Mouse (Mus musculus): ENCODE measurements around the gene LTO1. TPM values are rescaled to one million over a fixed set of nuclear protein-coding genes. Genes with fewer than 3 reads are reported as not detected.

LTO1 gene
- total RNA-seq (2014; rRNA removed; ENCODE audit: low replicate concordance) (5.5 and 15.5 TPM in 2 replicates), polyA plus RNA-seq (2015; fragmentation: Nextera tagmentation; extraction: Ambion mirVana) (13.6 and 17.6 TPM in 2 replicates)

DNA sequence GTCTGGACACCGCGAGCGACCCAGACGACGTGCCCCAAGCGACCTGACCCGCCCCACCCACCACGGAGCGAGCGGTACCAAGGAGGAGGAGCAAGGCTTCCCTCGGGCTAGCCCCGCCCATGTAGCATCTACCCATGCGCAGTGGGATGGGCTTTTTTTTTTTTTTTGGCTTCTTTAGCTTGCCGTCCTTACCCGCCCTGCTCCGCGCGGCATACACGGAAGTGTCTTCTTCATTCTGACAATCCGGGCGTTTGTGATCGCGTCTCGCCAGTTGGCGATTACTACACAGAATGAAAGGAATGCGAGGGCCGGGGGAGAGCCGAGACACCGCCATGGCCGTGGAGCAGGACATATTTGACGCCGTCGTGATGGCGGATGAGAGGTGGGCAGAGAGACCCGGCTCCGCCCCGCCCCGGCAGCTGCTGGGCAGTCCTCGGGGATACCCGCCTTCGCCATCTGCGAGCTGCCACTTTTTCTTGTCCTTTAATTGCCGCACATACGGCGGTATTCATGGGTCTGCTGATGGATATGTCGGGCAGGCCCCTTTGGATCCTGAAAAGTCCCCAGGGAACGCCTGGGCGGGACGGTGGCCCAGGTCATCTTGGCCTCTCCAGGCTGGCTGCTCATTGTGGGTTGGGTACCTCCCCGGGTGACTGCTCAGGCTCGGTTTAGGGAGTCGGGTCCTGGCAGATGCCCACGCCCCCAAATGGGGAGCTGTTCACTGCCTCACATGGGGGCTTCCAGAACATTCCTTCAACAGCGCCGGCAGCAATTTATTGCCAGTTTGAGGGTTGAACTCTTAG is at the start of gene LTO1:
Gene LTO1 (plus strand): TSS at position 153 of the 803 bp plus-strand sequence.
- WGBS, result under 1% methylated on average over 55 of the region's 55 CpGs
- peak within 1 kb of the TSS; percentile 83 for H3K4me3 ChIP-seq (ENCODE audit: low read depth, low read length)
- H3K9me3 ChIP-seq (replicated peaks; ENCODE audit: control insufficient read depth, low read length), result no peaks in the 10 kb centered on the region
- H3K27ac ChIP-seq (ENCODE audit: low read depth), result peak within 1 kb of the TSS; percentile 76
- peak within 1 kb of the TSS; percentile 83 for H3K9ac ChIP-seq (replicated peaks; ENCODE audit: low read depth, low read length)
- H3K4me1 ChIP-seq (ENCODE audit: control insufficient read depth, insufficient read depth), result peaks cover 5% of the 10 kb centered on the region
- H3K4me2 ChIP-seq (ENCODE audit: low read depth, low read length), result peak within 1 kb of the TSS; percentile 77
- TF ChIP-seq CTCF (IDR thresholded peaks at IDR 0.05; ENCODE audit: low read depth), result no peak
- TF ChIP-seq EP300 (IDR thresholded peaks at IDR 0.05; ENCODE audit: low read depth), result no peak
- peak; percentile 95 for ATAC-seq (ENCODE audit: insufficient read depth, low read depth)
- H3K27me3 ChIP-seq (ENCODE audit: control insufficient read depth, insufficient read depth, low read length), result no peaks in the 10 kb centered on the region
- DNase-seq (ENCODE audit: low spot score), result peak; percentile 90
- H3K36me3 ChIP-seq (replicated peaks; ENCODE audit: control insufficient read depth, insufficient read depth, low read length), result peaks cover 27% of the 10 kb centered on the region

DNA sequence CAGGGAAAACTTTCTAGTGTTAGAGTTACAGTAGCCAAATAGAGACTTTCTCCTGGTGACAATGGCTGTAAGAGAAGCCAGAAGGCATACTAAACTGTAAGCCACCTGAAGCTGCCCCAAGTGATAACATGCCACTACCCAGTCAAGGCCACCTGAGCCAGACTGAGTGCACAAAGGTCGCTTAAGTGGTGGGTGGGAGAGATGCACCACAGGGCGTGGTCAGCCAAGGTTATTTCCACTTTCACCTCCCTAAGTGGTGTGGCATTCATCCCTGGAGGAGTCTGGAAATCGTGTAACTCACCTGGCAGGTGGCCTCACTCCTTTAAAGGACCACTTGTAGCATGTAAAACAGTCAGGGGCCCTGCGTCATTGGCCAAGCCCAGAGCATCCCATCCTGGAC is 47.7 kb upstream of the LTO1 start:
- ATAC-seq (ENCODE audit: insufficient read depth, low read depth) (no peak), DNase-seq (ENCODE audit: low spot score) (no peak)
- Histone ChIP-seq H3K27me3 (ENCODE audit: control insufficient read depth, insufficient read depth, low read length) (peaks cover 50% of the 10 kb centered on the region), H3K4me3 (ENCODE audit: low read depth, low read length) (no peak overlapping the region), H3K4me2 (ENCODE audit: low read depth, low read length) (no peak overlapping the region), H3K9me3 (replicated peaks; ENCODE audit: control insufficient read depth, low read length) (no peaks in the 10 kb centered on the region), H3K36me3 (replicated peaks; ENCODE audit: control insufficient read depth, insufficient read depth, low read length) (no peaks in the 10 kb centered on the region), H3K9ac (replicated peaks; ENCODE audit: low read depth, low read length) (no peak overlapping the region), H3K27ac (ENCODE audit: low read depth) (no peak overlapping the region), H3K4me1 (ENCODE audit: control insufficient read depth, insufficient read depth) (no peaks in the 10 kb centered on the region)
- TF ChIP-seq EP300 (IDR thresholded peaks at IDR 0.05; ENCODE audit: low read depth), result no peak
- no peak for TF ChIP-seq CTCF (IDR thresholded peaks at IDR 0.05; ENCODE audit: low read depth)
- WGBS, result 50% methylated on average over 4 of the region's 4 CpGs

DNA sequence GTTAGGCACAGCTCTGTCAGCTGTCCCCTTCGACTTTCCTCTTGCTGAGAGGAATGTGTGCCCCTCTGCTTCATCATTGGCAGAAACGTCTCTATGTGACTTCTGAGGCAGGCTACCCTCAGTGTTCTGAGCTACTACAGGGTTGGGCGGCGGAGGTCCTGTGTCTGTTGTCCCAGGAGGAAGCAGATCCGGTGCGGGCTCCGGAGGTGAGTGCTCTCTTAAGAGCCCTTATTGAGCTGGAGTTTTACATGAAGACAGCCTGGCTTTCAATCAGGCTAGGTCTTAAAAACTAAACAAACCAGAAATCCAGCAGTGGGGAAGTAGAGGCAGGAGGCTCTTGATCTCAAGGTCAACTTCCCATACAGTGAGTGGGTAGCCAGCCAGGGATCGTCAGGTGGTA is 47.3 kb upstream of the LTO1 start:
- no peak for TF ChIP-seq CTCF (IDR thresholded peaks at IDR 0.05; ENCODE audit: low read depth)
- TF ChIP-seq EP300 (IDR thresholded peaks at IDR 0.05; ENCODE audit: low read depth), result no peak
- H3K27me3 ChIP-seq (ENCODE audit: control insufficient read depth, insufficient read depth, low read length), result peaks cover 47% of the 10 kb centered on the region
- 68% methylated on average over 8 of the region's 8 CpGs for WGBS

DNA sequence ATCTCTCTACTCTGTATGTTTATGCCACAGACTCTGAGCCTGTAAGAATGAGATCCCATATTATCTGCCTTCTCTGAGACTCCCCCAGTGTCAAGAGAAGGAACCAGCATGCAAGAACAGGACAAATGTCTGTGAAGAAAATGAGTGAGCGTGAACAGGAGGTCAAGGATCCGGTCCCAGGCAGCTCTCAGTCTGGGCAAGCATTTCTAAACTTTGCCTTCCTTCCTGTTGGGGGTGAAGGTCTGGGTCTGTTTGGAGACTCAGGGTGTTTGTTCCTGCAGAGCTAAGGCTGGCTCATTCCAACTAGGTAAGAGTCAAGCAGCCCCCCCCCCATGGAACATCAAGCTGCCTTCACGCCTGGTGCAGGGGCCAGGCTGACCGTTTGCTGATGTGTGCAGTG is 42.5 kb upstream of the LTO1 start:
- ATAC-seq (ENCODE audit: insufficient read depth, low read depth), result no peak
- TF ChIP-seq CTCF (IDR thresholded peaks at IDR 0.05; ENCODE audit: low read depth) (no peak), EP300 (IDR thresholded peaks at IDR 0.05; ENCODE audit: low read depth) (no peak)
- 64% methylated on average over 4 of the region's 4 CpGs for WGBS

More for the DNA sequence above, 47.3 kb upstream of the LTO1 start:
- no peaks in the 10 kb centered on the region for H3K36me3 ChIP-seq (replicated peaks; ENCODE audit: control insufficient read depth, insufficient read depth, low read length)
- H3K4me1 ChIP-seq (ENCODE audit: control insufficient read depth, insufficient read depth), result peaks cover under 1% of the 10 kb centered on the region; the same call in 1 of the 2 replicates
- ATAC-seq (ENCODE audit: insufficient read depth, low read depth), result no peak
- no peak overlapping the region for H3K4me2 ChIP-seq (ENCODE audit: low read depth, low read length)
- H3K9me3 ChIP-seq (replicated peaks; ENCODE audit: control insufficient read depth, low read length), result no peaks in the 10 kb centered on the region
- no peak overlapping the region for H3K27ac ChIP-seq (ENCODE audit: low read depth)
- no peak for DNase-seq (ENCODE audit: low spot score)
- H3K9ac ChIP-seq (replicated peaks; ENCODE audit: low read depth, low read length), result no peak overlapping the region
- H3K4me3 ChIP-seq (ENCODE audit: low read depth, low read length), result no peak overlapping the region

DNA sequence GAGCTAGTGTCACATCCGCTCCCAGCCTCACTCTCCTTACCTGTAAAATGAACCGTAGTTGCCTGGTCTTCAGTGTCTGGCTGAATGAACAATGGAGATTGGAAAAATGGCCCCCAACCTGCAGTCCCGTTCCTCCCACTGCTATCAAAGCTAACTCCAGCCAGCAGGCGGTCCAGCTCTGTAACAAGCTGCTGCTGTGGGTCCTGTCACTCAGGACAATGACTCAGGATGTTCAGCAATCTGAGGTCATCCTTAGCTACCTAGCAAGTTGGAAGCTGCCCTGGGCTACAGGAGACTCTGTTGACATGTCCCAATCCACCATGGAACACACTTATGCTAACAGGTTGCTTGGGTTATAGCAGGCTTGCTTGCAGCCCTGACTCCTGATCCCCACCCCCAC is 41.7 kb upstream of the LTO1 start:
- WGBS, result 76% methylated on average over 4 of the region's 4 CpGs

More for the DNA sequence above, 42.5 kb upstream of the LTO1 start:
- no peak overlapping the region for H3K4me3 ChIP-seq (ENCODE audit: low read depth, low read length)
- DNase-seq (ENCODE audit: low spot score), result no peak
- H3K9ac ChIP-seq (replicated peaks; ENCODE audit: low read depth, low read length), result no peak overlapping the region
- no peak overlapping the region for H3K27ac ChIP-seq (ENCODE audit: low read depth)
- H3K4me1 ChIP-seq (ENCODE audit: control insufficient read depth, insufficient read depth), result peaks cover 9% of the 10 kb centered on the region; the same call in 1 of the 2 replicates
- H3K36me3 ChIP-seq (replicated peaks; ENCODE audit: control insufficient read depth, insufficient read depth, low read length), result no peaks in the 10 kb centered on the region
- no peak overlapping the region for H3K4me2 ChIP-seq (ENCODE audit: low read depth, low read length)
- H3K27me3 ChIP-seq (ENCODE audit: control insufficient read depth, insufficient read depth, low read length), result 0 out of 2 replicates have a peak, but pooled peaks cover 6% of the 10 kb centered on the region
- no peaks in the 10 kb centered on the region for H3K9me3 ChIP-seq (replicated peaks; ENCODE audit: control insufficient read depth, low read length)

More for the DNA sequence above, 41.7 kb upstream of the LTO1 start:
- peaks cover 9% of the 10 kb centered on the region; the same call in 1 of the 2 replicates for H3K4me1 ChIP-seq (ENCODE audit: control insufficient read depth, insufficient read depth)
- H3K27ac ChIP-seq (ENCODE audit: low read depth), result no peak overlapping the region
- no peak overlapping the region for H3K4me3 ChIP-seq (ENCODE audit: low read depth, low read length)
- no peak overlapping the region for H3K4me2 ChIP-seq (ENCODE audit: low read depth, low read length)
- 0 out of 2 replicates have a peak, but pooled peaks cover 4% of the 10 kb centered on the region for H3K27me3 ChIP-seq (ENCODE audit: control insufficient read depth, insufficient read depth, low read length)
- no peak for DNase-seq (ENCODE audit: low spot score)
- no peak overlapping the region for H3K9ac ChIP-seq (replicated peaks; ENCODE audit: low read depth, low read length)
- TF ChIP-seq CTCF (IDR thresholded peaks at IDR 0.05; ENCODE audit: low read depth) (no peak), EP300 (IDR thresholded peaks at IDR 0.05; ENCODE audit: low read depth) (no peak)
- no peaks in the 10 kb centered on the region for H3K36me3 ChIP-seq (replicated peaks; ENCODE audit: control insufficient read depth, insufficient read depth, low read length)
- ATAC-seq (ENCODE audit: insufficient read depth, low read depth), result no peak
- H3K9me3 ChIP-seq (replicated peaks; ENCODE audit: control insufficient read depth, low read length), result no peaks in the 10 kb centered on the region

All from heart, postnatal 0 days (tissue).